Mouse (Mus musculus): ENCODE data around the gene Gm11634. TPM values are rescaled to one million over a fixed set of nuclear protein-coding genes. Genes with fewer than 3 reads are reported as not detected.
"Not testable (repeated sequence)": the region's sequence is repeated elsewhere in the genome, so short reads cannot be mapped to it uniquely, and the experiment has no call there.

Gene Gm11634
- total RNA-seq, 2 experiments from 2014 or later = not detected

GRCm38 (mm10) chr11:101617849-101618248, 18.8 kb upstream of the Gm11634 start:
- no peak for ATAC-seq (replicated peaks; ENCODE audit: low FRiP score, poor library complexity, severe bottlenecking)

GRCm38 (mm10) chr11:101616948-101617767, 18.1 kb upstream of the Gm11634 start:
- ATAC-seq (replicated peaks; ENCODE audit: low FRiP score, poor library complexity, severe bottlenecking) = peak; percentile 68

GRCm38 (mm10) chr11:101616104-101616503, 17.0 kb upstream of the Gm11634 start:
- ATAC-seq (replicated peaks; ENCODE audit: low FRiP score, poor library complexity, severe bottlenecking) = no peak

GRCm38 (mm10) chr11:101615380-101615779, 16.3 kb upstream of the Gm11634 start:
- ATAC-seq (replicated peaks; ENCODE audit: low FRiP score, poor library complexity, severe bottlenecking) = 0 out of 2 replicates have a peak, but pooled peaks have one; percentile 24

- ATAC-seq (replicated peaks; ENCODE audit: low FRiP score, poor library complexity, severe bottlenecking) = no peak
These were observed 15.1 kb upstream of the Gm11634 start for GRCm38 (mm10) chr11:101614116-101614515.

GRCm38 (mm10) chr11:101613596-101613995, 14.5 kb upstream of the Gm11634 start:
- ATAC-seq (replicated peaks; ENCODE audit: low FRiP score, poor library complexity, severe bottlenecking) = no peak

- no peak for ATAC-seq (replicated peaks; ENCODE audit: low FRiP score, poor library complexity, severe bottlenecking)
These were observed 11.4 kb upstream of the Gm11634 start for GRCm38 (mm10) chr11:101610445-101610844.

GRCm38 (mm10) chr11:101607134-101607533, 8.1 kb upstream of the Gm11634 start:
- not testable (repeated sequence) for ATAC-seq (replicated peaks; ENCODE audit: low FRiP score, poor library complexity, severe bottlenecking)

- peak; percentile 98 for ATAC-seq (replicated peaks; ENCODE audit: low FRiP score, poor library complexity, severe bottlenecking)
These were observed 5.7 kb upstream of the Gm11634 start for GRCm38 (mm10) chr11:101604531-101605453.

- ATAC-seq (replicated peaks; ENCODE audit: low FRiP score, poor library complexity, severe bottlenecking) = peak; percentile 14; the same call in 1 of the 2 replicates
These were observed 5.1 kb upstream of the Gm11634 start for GRCm38 (mm10) chr11:101604116-101604515.

GRCm38 (mm10) chr11:101602491-101602890, 3.4 kb upstream of the Gm11634 start:
- ATAC-seq (replicated peaks; ENCODE audit: low FRiP score, poor library complexity, severe bottlenecking) = no peak

- ATAC-seq (replicated peaks; ENCODE audit: low FRiP score, poor library complexity, severe bottlenecking) = no peak
These were observed 8.9 kb downstream of the Gm11634 start for GRCm38 (mm10) chr11:101589989-101590624.

GRCm38 (mm10) chr11:101589444-101589843, 9.6 kb downstream of the Gm11634 start:
- ATAC-seq (replicated peaks; ENCODE audit: low FRiP score, poor library complexity, severe bottlenecking) = peak; percentile 86

GRCm38 (mm10) chr11:101588868-101589267, 10.2 kb downstream of the Gm11634 start:
- ATAC-seq (replicated peaks; ENCODE audit: low FRiP score, poor library complexity, severe bottlenecking) = no peak

- no peak for ATAC-seq (replicated peaks; ENCODE audit: low FRiP score, poor library complexity, severe bottlenecking)
These were observed 11.4 kb downstream of the Gm11634 start for GRCm38 (mm10) chr11:101587676-101588075.

GRCm38 (mm10) chr11:101585805-101586204, 13.3 kb downstream of the Gm11634 start:
- ATAC-seq (replicated peaks; ENCODE audit: low FRiP score, poor library complexity, severe bottlenecking) = no peak

GRCm38 (mm10) chr11:101585031-101585430, 14.0 kb downstream of the Gm11634 start:
- ATAC-seq (replicated peaks; ENCODE audit: low FRiP score, poor library complexity, severe bottlenecking) = not testable (repeated sequence)

- no peak for ATAC-seq (replicated peaks; ENCODE audit: low FRiP score, poor library complexity, severe bottlenecking)
These were observed 15.9 kb downstream of the Gm11634 start for GRCm38 (mm10) chr11:101583205-101583604.

GRCm38 (mm10) chr11:101582054-101583035, 16.7 kb downstream of the Gm11634 start, which contains the start of gene Tmem106a:
Tmem106a (plus strand) TSS chr11:101582242.
- ATAC-seq (replicated peaks; ENCODE audit: low FRiP score, poor library complexity, severe bottlenecking) = peak; percentile 95
